Mouse (Mus musculus) limb, embryonic 13.5 days (tissue): ENCODE measurements around the gene Prrx2. TPM values are rescaled to one million over a fixed set of nuclear protein-coding genes. Genes with fewer than 3 reads are reported as not detected.
"Not testable (repeated sequence)": the region's sequence is repeated elsewhere in the genome, so short reads cannot be mapped to it uniquely, and the experiment has no call there.

Experiments used
- ATAC-seq: fragments of 200-750 bp; cut with Nextera tagmentation; 2 replicates; pipeline ENCODE4 v1.8.0; 2017; ENCODE audit warnings: low read depth, moderate number of reproducible peaks, moderate TSS enrichment; ENCODE audit not compliant: low FRiP score
- H3K27ac ChIP-seq: fragments of 300-500 bp; sonication (generic); 2 replicates; pipeline ENCODE4 v1.5.1; 2015; ENCODE audit warnings: inconsistent platforms, mild to moderate bottlenecking, moderate library complexity
- H3K27me3 ChIP-seq: fragments of 300-500 bp; sonication (generic); 2 replicates; pipeline ENCODE4 v1.6.1; 2015; ENCODE audit warnings: mild to moderate bottlenecking, inconsistent platforms
- H3K36me3 ChIP-seq: fragments of 300-500 bp; sonication (generic); 2 replicates; pipeline ENCODE4 v1.6.1; 2015; ENCODE audit warnings: inconsistent platforms, mild to moderate bottlenecking, moderate library complexity
- H3K4me1 ChIP-seq: fragments of 300-500 bp; sonication (generic); 2 replicates; pipeline ENCODE4 v1.6.1; 2015; ENCODE audit warnings: inconsistent platforms
- H3K4me2 ChIP-seq: fragments of 300-500 bp; sonication (generic); replicated peaks from 2 replicates; pipeline ENCODE4 v1.6.1; 2015; ENCODE audit warnings: inconsistent platforms, mild to moderate bottlenecking, moderate library complexity
- H3K4me3 ChIP-seq: fragments of 300-500 bp; sonication (generic); 2 replicates; pipeline ENCODE4 v1.5.1; 2015; ENCODE audit warnings: moderate library complexity, mild to moderate bottlenecking, inconsistent platforms
- H3K9ac ChIP-seq: fragments of 300-500 bp; sonication (generic); 2 replicates; pipeline ENCODE4 v1.6.1; 2015; ENCODE audit warnings: mild to moderate bottlenecking, inconsistent platforms
- H3K9me3 ChIP-seq: fragments of 300-500 bp; sonication (generic); 2 replicates; pipeline ENCODE4 v1.6.1; 2016; ENCODE audit warnings: inconsistent platforms
- WGBS: fragments of 180-500 bp; shearing (Covaris S2); methylation state at CpG from one replicate; pipeline ENCODE4 v1.1.7; 2015; 5-methylcytosine and 5-hydroxymethylcytosine counted together
- polyA plus RNA-seq: library from polyadenylated mRNA; unstranded; fragments of >200 nt; fragmentation: Nextera tagmentation; extraction: Ambion mirVana; gene quantifications from 2 replicates; pipeline ENCODE4 v1.2.1, GENCODE M21; 2015

Gene Prrx2
- polyA plus RNA-seq, 1 experiment from 2014 or later: 93.6 TPM

- H3K27ac ChIP-seq: no peak overlapping the region
- H3K9ac ChIP-seq: peak overlapping the region; percentile 71; the same call in 1 of the 2 replicates
- no peak for ATAC-seq
- peak overlapping the region; percentile 55 for H3K4me3 ChIP-seq
- H3K27me3 ChIP-seq: no peaks in the 10 kb centered on the region
- WGBS: 49% methylated on average over 6 of the region's 6 CpGs
- H3K9me3 ChIP-seq: no peaks in the 10 kb centered on the region
- H3K4me1 ChIP-seq: peaks cover 48% of the 10 kb centered on the region
- no peaks in the 10 kb centered on the region for H3K36me3 ChIP-seq
- H3K4me2 ChIP-seq: peak overlapping the region; percentile 86
These were observed 66.9 kb downstream of the Prrx2 start for GRCm38 (mm10) chr2:30901646-30902160.

GRCm38 (mm10) chr2:30902256-30902655 is 67.5 kb downstream of the Prrx2 start:
- WGBS: 40% methylated on average over 8 of the region's 8 CpGs
- no peak for ATAC-seq
- H3K27ac ChIP-seq: no peak overlapping the region
- peak overlapping the region; percentile 86 for H3K4me2 ChIP-seq
- peak overlapping the region; percentile 71 for H3K9ac ChIP-seq
- H3K4me3 ChIP-seq: peak overlapping the region; percentile 55
- no peaks in the 10 kb centered on the region for H3K27me3 ChIP-seq
- H3K4me1 ChIP-seq: peaks cover 43% of the 10 kb centered on the region
- no peaks in the 10 kb centered on the region for H3K36me3 ChIP-seq
- no peaks in the 10 kb centered on the region for H3K9me3 ChIP-seq

DNA sequence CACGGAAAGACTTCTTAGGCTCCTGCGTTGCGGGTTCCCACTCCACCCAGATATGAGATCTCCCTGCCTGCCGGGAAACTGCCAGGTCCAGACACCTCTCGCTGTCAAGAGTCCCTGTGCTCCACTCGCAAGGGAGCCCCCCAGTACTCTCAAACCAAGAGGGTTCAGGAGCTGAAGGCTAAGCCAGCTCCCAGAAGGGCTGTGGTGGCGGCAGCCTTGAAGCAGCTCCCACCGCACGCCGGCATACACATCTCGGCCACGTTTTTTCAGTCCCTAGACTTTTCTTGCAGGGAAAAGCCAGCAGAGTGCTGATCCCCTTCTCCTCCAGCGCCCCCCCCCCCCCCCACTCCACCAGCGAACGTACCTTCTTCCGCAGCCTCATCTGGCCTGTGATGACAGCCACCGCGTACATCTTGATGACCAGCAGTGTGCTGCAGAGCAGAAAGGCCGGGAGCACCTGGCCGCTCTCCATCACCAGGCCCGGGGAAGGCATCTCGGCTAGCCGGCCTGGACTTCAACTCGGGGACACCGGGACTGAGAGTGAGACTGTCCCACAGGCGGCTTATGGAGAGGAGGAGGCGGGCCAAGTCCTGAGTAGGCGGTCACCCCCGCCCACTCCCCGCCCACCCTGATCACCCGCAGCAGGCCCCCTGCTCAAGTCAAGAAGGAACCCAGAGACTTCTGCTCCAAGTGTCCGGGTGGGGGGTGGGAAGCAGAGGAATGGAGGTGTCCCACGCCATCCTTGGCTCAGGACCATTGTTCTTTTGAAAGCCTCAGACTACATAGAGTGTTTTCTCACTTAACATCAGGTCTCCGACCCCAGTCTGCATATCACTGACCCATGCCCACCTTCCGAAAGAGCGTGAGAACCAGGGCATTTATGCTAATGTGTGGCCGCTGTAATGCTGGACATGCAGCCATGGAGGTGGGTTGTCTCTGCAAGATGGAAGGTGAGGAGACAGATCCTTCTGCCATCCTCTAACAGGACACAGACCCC is 68.3 kb downstream of the Prrx2 start:
- Histone ChIP-seq H3K27ac (no peak overlapping the region), H3K4me3 (peak overlapping the region; percentile 55), H3K36me3 (no peaks in the 10 kb centered on the region), H3K9ac (peak overlapping the region; percentile 71), H3K27me3 (no peaks in the 10 kb centered on the region), H3K9me3 (no peaks in the 10 kb centered on the region), H3K4me1 (peaks cover 35% of the 10 kb centered on the region), H3K4me2 (peak overlapping the region; percentile 86)
- WGBS: 9% methylated on average over 37 of the region's 37 CpGs
- peak; percentile 80 for ATAC-seq

- no peaks in the 10 kb centered on the region for H3K36me3 ChIP-seq
- no peak overlapping the region for H3K27ac ChIP-seq
- H3K4me3 ChIP-seq: no peak overlapping the region
- H3K4me2 ChIP-seq: no peak overlapping the region
- no peak for ATAC-seq
- no peak overlapping the region for H3K9ac ChIP-seq
- H3K9me3 ChIP-seq: no peaks in the 10 kb centered on the region
- WGBS: 67% methylated on average over 6 of the region's 6 CpGs
- H3K4me1 ChIP-seq: peaks cover 34% of the 10 kb centered on the region
- no peaks in the 10 kb centered on the region for H3K27me3 ChIP-seq
These were observed 69.5 kb downstream of the Prrx2 start for GRCm38 (mm10) chr2:30904231-30904630.

- Histone ChIP-seq H3K27ac (no peak overlapping the region), H3K36me3 (no peaks in the 10 kb centered on the region), H3K9me3 (no peaks in the 10 kb centered on the region), H3K4me3 (no peak overlapping the region), H3K4me2 (no peak overlapping the region), H3K4me1 (peaks cover 34% of the 10 kb centered on the region), H3K9ac (0 out of 2 replicates have a peak overlapping the region, but pooled peaks have one; percentile 25), H3K27me3 (no peaks in the 10 kb centered on the region)
- no peak for ATAC-seq
- 73% methylated on average over 7 of the region's 7 CpGs for WGBS
These were observed 70.2 kb downstream of the Prrx2 start for GRCm38 (mm10) chr2:30904991-30905390.

GRCm38 (mm10) chr2:30905906-30906305 is 71.1 kb downstream of the Prrx2 start:
- no peak overlapping the region for H3K9ac ChIP-seq
- no peak overlapping the region for H3K27ac ChIP-seq
- 79% methylated on average over 8 of the region's 8 CpGs for WGBS
- H3K9me3 ChIP-seq: no peaks in the 10 kb centered on the region
- no peak for ATAC-seq
- no peaks in the 10 kb centered on the region for H3K36me3 ChIP-seq
- no peak overlapping the region for H3K4me3 ChIP-seq
- peaks cover 34% of the 10 kb centered on the region for H3K4me1 ChIP-seq
- H3K27me3 ChIP-seq: no peaks in the 10 kb centered on the region
- no peak overlapping the region for H3K4me2 ChIP-seq

- no peak overlapping the region for H3K4me2 ChIP-seq
- no peak for ATAC-seq
- H3K27ac ChIP-seq: no peak overlapping the region
- H3K27me3 ChIP-seq: no peaks in the 10 kb centered on the region
- 75% methylated on average over 4 of the region's 4 CpGs for WGBS
- H3K36me3 ChIP-seq: no peaks in the 10 kb centered on the region
- no peak overlapping the region for H3K9ac ChIP-seq
- H3K9me3 ChIP-seq: no peaks in the 10 kb centered on the region
- H3K4me1 ChIP-seq: peaks cover 30% of the 10 kb centered on the region
- no peak overlapping the region for H3K4me3 ChIP-seq
These were observed 71.9 kb downstream of the Prrx2 start for GRCm38 (mm10) chr2:30906641-30907040.

GRCm38 (mm10) chr2:30912291-30912773 is 77.6 kb downstream of the Prrx2 start:
- Histone ChIP-seq H3K4me3 (no peak overlapping the region), H3K27me3 (no peaks in the 10 kb centered on the region), H3K4me2 (no peak overlapping the region), H3K9me3 (no peaks in the 10 kb centered on the region), H3K27ac (peak overlapping the region; percentile 28; the same call in 1 of the 2 replicates), H3K36me3 (no peaks in the 10 kb centered on the region), H3K9ac (no peak overlapping the region), H3K4me1 (peaks cover 27% of the 10 kb centered on the region)
- WGBS: 44% methylated on average over 4 of the region's 4 CpGs
- ATAC-seq: no peak

DNA sequence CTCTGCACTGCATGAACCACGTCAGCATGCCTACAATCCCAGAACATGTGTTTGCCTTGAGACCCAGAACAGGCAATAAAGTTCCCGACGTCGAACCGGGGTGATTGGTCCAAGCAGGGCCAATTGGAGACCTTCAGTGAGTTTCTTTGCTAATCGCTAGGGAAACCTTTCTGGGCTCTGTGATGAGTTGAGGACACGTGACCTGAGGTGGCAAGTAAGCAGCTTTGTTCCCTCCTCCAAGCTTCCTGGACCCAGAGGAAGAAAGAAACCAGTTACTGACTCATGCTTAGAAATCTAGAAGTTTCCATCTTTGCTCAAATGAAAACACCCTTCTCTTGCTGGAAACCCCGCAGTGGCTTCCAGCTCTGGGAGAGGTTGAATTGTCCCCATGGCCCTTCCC is 78.2 kb downstream of the Prrx2 start:
- Histone ChIP-seq H3K27ac (no peak overlapping the region), H3K4me1 (peaks cover 32% of the 10 kb centered on the region), H3K4me2 (no peak overlapping the region), H3K27me3 (no peaks in the 10 kb centered on the region), H3K4me3 (no peak overlapping the region), H3K9ac (no peak overlapping the region), H3K9me3 (no peaks in the 10 kb centered on the region), H3K36me3 (no peaks in the 10 kb centered on the region)
- WGBS: 71% methylated on average over 8 of the region's 8 CpGs
- no peak for ATAC-seq

DNA sequence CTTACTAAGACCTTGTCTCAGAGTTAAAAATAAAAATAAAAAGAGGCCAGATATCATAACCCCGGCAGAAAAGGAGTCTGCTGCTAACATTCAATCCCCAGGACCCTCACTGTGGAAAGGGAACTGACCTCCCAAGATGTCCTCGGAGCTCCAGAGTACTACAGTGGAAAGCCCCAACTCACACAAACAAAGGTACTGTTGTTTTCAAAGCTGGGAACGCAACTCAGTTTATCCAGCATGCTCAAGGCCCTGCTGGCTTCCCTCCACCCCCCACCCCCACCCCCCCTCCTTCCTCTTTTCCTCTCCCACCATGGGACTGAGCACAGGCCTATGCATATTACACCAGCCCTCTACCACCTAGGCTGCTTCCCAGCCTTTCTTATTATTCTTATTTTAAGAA is 80.1 kb downstream of the Prrx2 start:
- H3K9ac ChIP-seq: no peak overlapping the region
- no peak overlapping the region for H3K4me3 ChIP-seq
- no peak overlapping the region; the same call in 1 of the 2 replicates for H3K27ac ChIP-seq
- no peaks in the 10 kb centered on the region for H3K27me3 ChIP-seq
- H3K9me3 ChIP-seq: no peaks in the 10 kb centered on the region
- H3K4me1 ChIP-seq: peaks cover 43% of the 10 kb centered on the region
- H3K4me2 ChIP-seq: no peak overlapping the region
- no peaks in the 10 kb centered on the region for H3K36me3 ChIP-seq
- ATAC-seq: no peak
- 45% methylated on average over 3 of the region's 3 CpGs for WGBS

DNA sequence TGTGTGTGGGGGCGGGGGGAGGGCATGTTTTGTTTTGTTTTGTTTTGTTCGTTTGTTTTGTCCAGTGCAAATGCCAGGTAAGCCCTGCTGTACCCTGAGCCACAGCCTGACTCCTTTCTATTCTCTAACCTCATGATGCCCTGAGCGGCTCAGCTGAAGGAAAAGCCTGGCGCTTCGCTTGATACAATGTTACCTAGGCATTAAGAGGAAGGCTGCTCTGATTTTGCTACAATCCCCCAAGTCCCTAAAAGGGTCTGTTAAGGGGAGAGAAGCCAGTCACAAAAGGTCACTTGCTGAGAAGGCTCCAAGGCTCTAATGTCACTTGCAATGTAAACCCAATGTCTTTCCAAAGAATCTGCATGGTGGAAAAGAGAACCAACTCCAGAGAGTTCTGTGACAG is 80.6 kb downstream of the Prrx2 start:
- Histone ChIP-seq H3K9me3 (no peaks in the 10 kb centered on the region), H3K27ac (0 out of 2 replicates have a peak overlapping the region, but pooled peaks have one; percentile 10), H3K9ac (no peak overlapping the region), H3K27me3 (no peaks in the 10 kb centered on the region), H3K4me3 (no peak overlapping the region), H3K4me1 (peaks cover 43% of the 10 kb centered on the region), H3K36me3 (no peaks in the 10 kb centered on the region), H3K4me2 (no peak overlapping the region)
- ATAC-seq: no peak
- WGBS: 81% methylated on average over 5 of the region's 5 CpGs

DNA sequence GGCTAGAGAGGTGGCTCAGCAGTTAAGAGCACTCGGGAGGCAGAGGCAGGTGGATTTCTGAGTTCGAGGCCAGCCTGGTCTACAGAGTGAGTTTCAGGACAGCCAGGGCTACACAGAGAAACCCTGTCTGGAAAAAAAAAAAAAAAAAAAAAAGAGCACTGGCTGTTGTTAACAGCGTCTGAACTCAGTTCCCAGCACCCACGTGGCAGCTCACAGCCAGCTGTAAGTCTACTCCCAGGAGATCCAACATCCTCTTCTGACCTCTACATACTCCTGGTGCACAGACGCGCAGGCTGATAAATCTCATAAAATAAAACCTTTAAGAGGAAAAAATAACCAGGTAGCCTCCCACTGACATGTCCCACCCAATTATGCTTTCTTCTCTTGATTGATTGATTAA is 81.2 kb downstream of the Prrx2 start:
- not testable (repeated sequence) for H3K27ac ChIP-seq, H3K9me3 ChIP-seq, H3K4me2 ChIP-seq, H3K36me3 ChIP-seq, H3K4me3 ChIP-seq, H3K27me3 ChIP-seq, ATAC-seq, H3K9ac ChIP-seq
- WGBS: 66% methylated on average over 6 of the region's 6 CpGs
- H3K4me1 ChIP-seq: peaks cover 43% of the 10 kb centered on the region
